ENCODE assay signal across 26 mouse cellular contexts in genomic region chr3:151576155-151576554, GRCm38 (mm10).
DNase-seq lines count a peak whose midpoint lies in the region; ATAC-seq lines count a peak whose summit lies in the region.
"Had no signal": no experiment of that assay in that cellular context is flagged by ENCODE, and none has a peak within 500 bp of the region (broad histone marks: within the 10 kb centered on the region; RNA-seq: fewer than 3 reads in every experiment).

No protein-coding gene starts in this region.

- no peak overlapping the region for H3K27ac ChIP-seq in forebrain, embryonic 13.5 days
- no peak overlapping the region for H3K27ac ChIP-seq in forebrain, embryonic 12.5 days
- H3K27ac ChIP-seq: heart, embryonic 10.5 days; heart, embryonic 15.5 days; kidney, embryonic 15.5 days; liver, embryonic 12.5 days; midbrain, embryonic 13.5 days; neural tube, embryonic 13.5 days had no signal

- H3K4me3 ChIP-seq in forebrain, embryonic 13.5 days, result no peak overlapping the region
- no peak overlapping the region for H3K4me3 ChIP-seq in forebrain, embryonic 12.5 days (replicated peaks)
- H3K4me3 ChIP-seq: heart, embryonic 10.5 days; heart, embryonic 15.5 days; kidney, embryonic 15.5 days; liver, embryonic 12.5 days; megakaryocyte, embryonic 14.5 days; midbrain, embryonic 13.5 days; neural tube, embryonic 13.5 days had no signal

- H3K4me1 ChIP-seq in forebrain, embryonic 13.5 days, result peaks cover 5% of the 10 kb centered on the region; the same call in 1 of the 2 replicates
- H3K4me1 ChIP-seq in forebrain, embryonic 12.5 days, result no peaks in the 10 kb centered on the region
- H3K4me1 ChIP-seq: heart, embryonic 10.5 days; heart, embryonic 15.5 days; kidney, embryonic 15.5 days; liver, embryonic 12.5 days; megakaryocyte, embryonic 14.5 days; midbrain, embryonic 13.5 days; neural tube, embryonic 13.5 days had no signal

- H3K9ac ChIP-seq in forebrain, embryonic 13.5 days, result no peak overlapping the region
- H3K9ac ChIP-seq in forebrain, embryonic 12.5 days, result no peak overlapping the region
- H3K9ac ChIP-seq: heart, embryonic 15.5 days; kidney, embryonic 15.5 days; liver, embryonic 12.5 days; liver, postnatal 0 days; midbrain, embryonic 13.5 days; neural tube, embryonic 13.5 days had no signal

- ATAC-seq in forebrain, embryonic 13.5 days, result peak; percentile 59; the same call in 1 of the 2 replicates
- no peak for ATAC-seq in forebrain, embryonic 12.5 days (ENCODE audit: low FRiP score)
- ATAC-seq: hindbrain, embryonic 16.5 days; liver, embryonic 12.5 days; liver, postnatal 0 days; midbrain, embryonic 13.5 days had no signal

- H3K4me2 ChIP-seq in forebrain, embryonic 13.5 days, result no peak overlapping the region
- no peak overlapping the region for H3K4me2 ChIP-seq in forebrain, embryonic 12.5 days
- H3K4me2 ChIP-seq: heart, embryonic 15.5 days; kidney, embryonic 15.5 days; liver, embryonic 12.5 days; midbrain, embryonic 13.5 days; neural tube, embryonic 13.5 days had no signal

- 70% methylated on average over 3 of the region's 3 CpGs for WGBS in forebrain, embryonic 13.5 days
- WGBS in forebrain, embryonic 12.5 days, result 69% methylated on average over 3 of the region's 3 CpGs

- no peaks in the 10 kb centered on the region for H3K9me3 ChIP-seq in forebrain, embryonic 13.5 days (replicated peaks)
- no peaks in the 10 kb centered on the region for H3K9me3 ChIP-seq in forebrain, embryonic 12.5 days
- H3K9me3 ChIP-seq: heart, embryonic 10.5 days; heart, embryonic 15.5 days; kidney, embryonic 15.5 days; liver, embryonic 12.5 days; midbrain, embryonic 13.5 days; neural tube, embryonic 13.5 days had no signal

- peak; percentile 26 to 51 for DNase-seq in frontal cortex, adult 2 months (ENCODE audit: extremely low spot score in 1 of 2, low spot score in 1 of 2)
- DNase-seq in frontal cortex, postnatal 36 days (ENCODE audit: low spot score in 2 of 2), result no peak
- peak; percentile 5 for DNase-seq in retina, embryonic 14.5 days (ENCODE audit: low spot score)
- DNase-seq in retina, postnatal 1 day, result no peak
- DNase-seq in lung, postnatal 14 days, result no peak
- DNase-seq: adrenal gland, adult 8-10 months; cerebellum, adult 11 months; cerebellum, adult 9-10 months; cerebellum, postnatal 36 days; gastrocnemius, postnatal 25 days; heart, adult 11 months; kidney, adult 18-20 months; kidney, postnatal 25 days; liver, postnatal 0 days; lung, postnatal 4 days had no signal

- no peaks in the 10 kb centered on the region for H3K36me3 ChIP-seq in forebrain, embryonic 13.5 days (ENCODE audit: poor library complexity, severe bottlenecking)
- H3K36me3 ChIP-seq in forebrain, embryonic 12.5 days (replicated peaks), result no peaks in the 10 kb centered on the region
- H3K36me3 ChIP-seq: heart, embryonic 10.5 days; heart, embryonic 15.5 days; kidney, embryonic 15.5 days; liver, embryonic 12.5 days; midbrain, embryonic 13.5 days; neural tube, embryonic 13.5 days had no signal

- H3K27me3 ChIP-seq in forebrain, embryonic 13.5 days, result no peaks in the 10 kb centered on the region
- H3K27me3 ChIP-seq in forebrain, embryonic 12.5 days, result no peaks in the 10 kb centered on the region
- H3K27me3 ChIP-seq: CH12.LX; heart, embryonic 15.5 days; kidney, embryonic 15.5 days; liver, embryonic 12.5 days; megakaryocyte, embryonic 14.5 days; midbrain, embryonic 13.5 days; neural tube, embryonic 13.5 days had no signal

Comparison
In these comparisons a context has a peak if more than half of its experiments do, and no peak if none do; other contexts are left out.
1. DNase-seq: peak in frontal cortex, adult 2 months (2 of 2) and retina, embryonic 14.5 days (single experiment); none in frontal cortex, postnatal 36 days (0 of 2), retina, postnatal 1 day (single experiment) and lung, postnatal 14 days (single experiment).